Mouse (Mus musculus) splenic B cell, adult 2 months (primary cell): ENCODE measurements around the gene Gmfb.
A peak's percentile ranks its signal among the peaks of the same experiment; 100 is the strongest.

Experiments used
- DNase-seq: peaks from one replicate; pipeline ENCODE4 v3.0.0-alpha.2; 2011; ENCODE audit warnings: low read depth, low spot score
- H3K27me3 ChIP-seq: 2 replicates; pipeline ENCODE4 v1.6.1; 2012; ENCODE audit warnings: mild to moderate bottlenecking, low read length, moderate library complexity, mixed read lengths; ENCODE audit not compliant: control insufficient read depth, poor library complexity, insufficient read depth, severe bottlenecking
- H3K36me3 ChIP-seq: 2 replicates; pipeline ENCODE4 v1.6.1; 2012; ENCODE audit warnings: mild to moderate bottlenecking, low read length, moderate library complexity, mixed read lengths; ENCODE audit not compliant: control insufficient read depth, poor library complexity, insufficient read depth, severe bottlenecking

Gene Gmfb

DNA sequence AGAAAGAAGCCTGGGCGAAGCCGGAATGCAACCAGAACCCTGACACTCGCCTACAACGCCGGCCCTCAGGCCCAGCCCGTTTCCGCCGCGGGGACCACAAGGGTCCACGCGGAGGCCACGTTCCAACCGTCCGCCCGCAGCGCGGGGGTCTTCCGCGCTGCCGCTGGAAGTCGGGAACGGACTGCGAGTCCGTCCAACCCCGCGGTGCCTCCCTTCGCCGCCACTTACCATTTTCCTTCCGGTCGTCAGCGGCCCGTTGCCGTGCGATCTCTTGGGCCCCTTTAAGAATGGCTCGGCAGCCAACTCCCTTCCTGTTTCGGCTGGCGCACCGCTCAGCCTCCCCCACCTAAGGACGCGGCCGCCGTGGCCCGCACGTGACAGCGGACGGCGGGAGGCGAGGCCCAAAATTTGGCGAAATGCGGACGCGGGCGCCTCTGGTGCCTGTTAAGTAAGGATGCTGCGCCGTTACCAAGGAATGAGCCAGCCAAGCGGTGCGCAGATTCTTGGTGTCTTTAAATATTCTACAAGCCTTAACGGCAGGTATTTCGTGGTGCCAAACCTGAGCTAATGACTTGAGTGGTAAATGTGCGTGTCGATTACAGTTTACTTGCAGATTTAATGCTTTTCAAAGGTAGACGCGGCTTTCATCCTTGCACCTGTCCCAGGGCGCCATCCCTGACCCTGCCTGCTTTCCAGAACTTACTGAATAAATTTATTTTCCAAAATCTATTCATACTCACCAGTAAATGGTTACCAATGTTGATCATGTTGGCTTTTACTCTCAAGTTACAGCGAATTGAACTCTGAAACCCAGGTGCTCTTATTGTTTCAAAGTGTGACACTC is at the start of gene Gmfb:
Gene Gmfb, minus strand, starts transcription at position 370 of the 844 bp plus-strand sequence.
- Histone ChIP-seq H3K36me3 (no peaks in the 10 kb centered on the region), H3K27me3 (no peaks in the 10 kb centered on the region)
- DNase-seq, result peak; percentile 95

DNA sequence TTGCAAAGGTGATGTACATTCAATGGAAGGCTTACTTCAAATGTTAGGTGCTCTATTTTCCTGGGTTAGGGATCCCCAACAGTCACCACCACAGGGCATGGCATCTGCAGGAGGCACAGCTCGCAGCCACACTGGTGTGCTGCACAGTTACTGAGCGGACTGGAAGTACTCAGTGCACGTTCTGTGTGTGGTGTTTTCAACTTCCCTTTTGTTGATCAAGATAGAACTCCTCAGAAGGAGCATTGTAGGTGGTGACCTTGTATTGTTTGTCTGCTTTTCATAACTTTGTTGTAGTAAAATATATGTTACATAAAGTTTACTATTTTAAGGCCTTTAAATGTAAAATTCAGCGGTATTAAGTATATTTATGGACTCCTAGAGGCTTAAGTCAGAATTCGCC is 40.9 kb upstream of the Gmfb start:
- Histone ChIP-seq H3K27me3 (no peaks in the 10 kb centered on the region), H3K36me3 (no peaks in the 10 kb centered on the region)
- no peak for DNase-seq

- Histone ChIP-seq H3K27me3 (no peaks in the 10 kb centered on the region), H3K36me3 (peaks cover 4% of the 10 kb centered on the region; the same call in 1 of the 2 replicates)
- DNase-seq, result no peak
Measured at GRCm38 (mm10) chr14:46853677-46854076, 31.6 kb upstream of the Gmfb start.

- no peaks in the 10 kb centered on the region for H3K27me3 ChIP-seq
- peaks cover 4% of the 10 kb centered on the region for H3K36me3 ChIP-seq
- DNase-seq, result no peak
Measured at GRCm38 (mm10) chr14:46849769-46850168, 27.7 kb upstream of the Gmfb start.

DNA sequence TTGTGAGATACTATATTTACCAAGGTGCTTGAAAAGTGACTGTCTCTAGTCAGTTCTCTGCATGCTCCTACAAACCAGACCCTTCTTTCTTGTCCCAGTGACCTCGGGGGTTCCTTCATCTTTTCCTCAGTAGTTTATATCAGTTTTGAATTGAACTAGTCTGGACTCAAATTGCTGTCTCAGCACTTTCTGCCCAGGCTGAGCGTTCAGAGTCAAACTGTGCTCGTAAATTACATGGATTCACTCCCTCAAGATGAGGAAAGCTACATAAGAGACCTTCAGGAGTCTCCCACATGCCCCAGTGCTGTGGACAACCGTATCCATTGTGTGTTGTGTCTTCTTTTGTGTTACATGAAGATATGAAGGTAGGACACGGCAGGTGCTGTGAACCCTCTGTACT is 26.7 kb upstream of the Gmfb start:
- Histone ChIP-seq H3K27me3 (no peaks in the 10 kb centered on the region), H3K36me3 (peaks cover 4% of the 10 kb centered on the region)
- no peak for DNase-seq

GRCm38 (mm10) chr14:46848063-46848590 is 26.1 kb upstream of the Gmfb start:
- Histone ChIP-seq H3K27me3 (no peaks in the 10 kb centered on the region), H3K36me3 (peaks cover 4% of the 10 kb centered on the region)
- DNase-seq, result no peak

GRCm38 (mm10) chr14:46845706-46846105 is 23.7 kb upstream of the Gmfb start:
- H3K27me3 ChIP-seq, result no peaks in the 10 kb centered on the region
- peaks cover 6% of the 10 kb centered on the region for H3K36me3 ChIP-seq
- no peak for DNase-seq

- Histone ChIP-seq H3K27me3 (no peaks in the 10 kb centered on the region), H3K36me3 (peaks cover 3% of the 10 kb centered on the region)
- no peak for DNase-seq
Measured at GRCm38 (mm10) chr14:46839326-46839725, 17.3 kb upstream of the Gmfb start.

GRCm38 (mm10) chr14:46832354-46833272 is 10.6 kb upstream of the Gmfb start:
- no peaks in the 10 kb centered on the region; the same call in 1 of the 2 replicates for H3K36me3 ChIP-seq
- H3K27me3 ChIP-seq, result no peaks in the 10 kb centered on the region
- peak; percentile 18 for DNase-seq

GRCm38 (mm10) chr14:46831837-46832333 is 9.8 kb upstream of the Gmfb start, which contains the start of gene Cgrrf1:
Gene Cgrrf1 (plus strand): TSS chr14:46832125.
- Histone ChIP-seq H3K36me3 (no peaks in the 10 kb centered on the region; the same call in 1 of the 2 replicates), H3K27me3 (no peaks in the 10 kb centered on the region)
- DNase-seq, result peak; percentile 95

DNA sequence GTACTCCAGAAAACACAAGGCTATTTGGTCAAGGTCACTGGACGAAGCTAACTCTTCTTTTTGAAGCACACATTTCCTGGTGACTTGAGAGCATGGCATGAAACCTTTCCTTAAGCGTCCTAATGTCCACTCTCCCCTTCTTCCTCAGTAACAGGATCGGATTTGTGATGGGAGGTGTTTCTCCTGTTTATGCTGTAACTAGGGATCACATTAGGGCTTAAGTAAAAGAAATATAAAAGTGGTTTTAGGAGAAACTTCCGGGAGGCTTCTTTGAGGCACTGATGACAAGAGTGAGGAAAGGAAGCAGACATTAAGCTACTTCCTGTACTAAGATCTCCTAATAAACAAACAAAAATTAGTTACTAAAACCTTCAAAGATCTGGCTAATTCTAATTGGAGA is 9.3 kb upstream of the Gmfb start:
- peak; percentile 20 for DNase-seq

GRCm38 (mm10) chr14:46827430-46827829 is 5.4 kb upstream of the Gmfb start:
- DNase-seq, result no peak
- Histone ChIP-seq H3K27me3 (no peaks in the 10 kb centered on the region), H3K36me3 (no peaks in the 10 kb centered on the region; the same call in 1 of the 2 replicates)

More for the DNA sequence above, 9.3 kb upstream of the Gmfb start:
- Histone ChIP-seq H3K27me3 (no peaks in the 10 kb centered on the region), H3K36me3 (no peaks in the 10 kb centered on the region; the same call in 1 of the 2 replicates)

DNA sequence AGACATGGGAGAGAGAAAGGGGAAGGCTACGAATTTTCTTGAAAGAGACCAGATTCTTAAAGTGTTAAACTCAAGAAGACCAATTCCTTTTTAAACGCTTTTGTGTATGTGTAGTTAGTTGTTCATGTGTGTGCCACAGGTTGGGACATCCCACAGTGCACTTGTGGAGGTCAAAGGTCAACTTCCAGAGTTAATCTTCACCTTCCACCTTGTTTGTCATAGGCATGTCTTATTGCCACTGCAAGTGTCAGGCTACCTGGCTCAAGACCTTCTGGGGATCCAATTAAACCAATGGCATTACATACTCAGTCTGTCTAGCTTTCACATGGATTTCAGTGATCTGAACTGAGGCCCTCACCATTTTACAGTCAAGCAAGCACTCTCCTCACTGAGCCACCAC is 2.0 kb upstream of the Gmfb start:
- no peaks in the 10 kb centered on the region for H3K27me3 ChIP-seq
- H3K36me3 ChIP-seq, result no peaks in the 10 kb centered on the region
- DNase-seq, result no peak

DNA sequence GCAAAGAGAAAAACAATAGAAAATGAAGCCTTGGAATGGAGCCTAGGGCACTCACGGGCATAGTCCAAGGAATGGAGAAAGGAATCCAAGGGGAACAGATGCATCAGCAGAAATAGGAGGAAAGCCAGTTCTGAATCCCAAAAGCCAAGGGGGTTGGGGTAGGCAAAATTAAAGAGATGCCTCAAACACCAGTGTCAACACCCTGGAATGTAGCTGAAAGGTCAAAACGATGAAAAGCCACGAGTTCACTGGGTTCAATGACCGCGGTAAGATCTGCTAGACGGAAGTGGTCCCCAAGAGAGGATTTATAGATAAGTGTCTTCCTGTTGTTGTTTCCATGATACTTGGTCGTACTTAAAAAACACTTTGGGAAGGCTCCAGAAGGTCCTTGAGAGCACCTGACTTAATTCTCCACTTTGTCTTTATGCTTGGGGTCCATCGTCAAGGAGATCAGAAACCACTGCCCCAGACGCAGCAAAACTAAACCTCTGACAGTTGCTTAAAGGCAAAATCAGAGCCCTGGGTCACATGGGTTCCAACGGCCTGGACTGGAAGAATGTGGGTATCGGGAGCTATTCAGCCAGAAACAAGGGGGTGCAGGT is 670 bp downstream of the Gmfb start:
- peak; percentile 55 for DNase-seq
- Histone ChIP-seq H3K27me3 (no peaks in the 10 kb centered on the region), H3K36me3 (no peaks in the 10 kb centered on the region; the same call in 1 of the 2 replicates)
